Mouse (Mus musculus) brain, embryonic 14.5 days (tissue): Measurements from ENCODE around the gene Ccdc148.

ENCODE experiments used
- CTCF ChIP-seq: fragments of 200-500 bp; IDR thresholded peaks from 2 replicates; pipeline ENCODE4 v1.5.1; 2012; ENCODE audit warnings: inconsistent platforms, mild to moderate bottlenecking, moderate library complexity, borderline replicate concordance; ENCODE audit not compliant: insufficient read depth, insufficient read length; ENCODE audit errors: extremely low read depth
- POLR2A ChIP-seq: fragments of 200-500 bp; IDR thresholded peaks from 2 replicates; pipeline ENCODE4 v1.6.1; 2012; ENCODE audit warnings: mild to moderate bottlenecking, inconsistent platforms, borderline replicate concordance; ENCODE audit not compliant: poor library complexity, insufficient read depth, insufficient read length, severe bottlenecking; ENCODE audit errors: extremely low read depth

DNA sequence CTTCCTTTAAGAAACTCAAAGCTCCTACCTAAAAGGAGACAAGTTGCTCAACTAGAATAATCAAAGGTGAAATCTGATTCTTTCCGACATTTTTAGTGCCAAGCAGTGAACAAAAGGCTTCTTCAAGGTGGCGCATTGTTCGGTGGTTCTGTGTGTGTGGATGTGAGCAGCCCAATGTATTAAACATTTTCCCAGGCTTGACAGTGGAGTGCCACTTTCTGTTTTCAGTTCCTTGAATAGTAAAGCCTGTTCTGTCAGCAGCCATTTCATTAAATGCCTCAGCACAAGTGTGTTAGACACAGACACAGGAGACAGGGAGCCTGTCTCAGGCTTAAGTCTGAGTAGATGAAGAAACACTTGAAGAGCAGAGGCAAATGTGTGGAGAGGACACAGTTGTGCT lies 40.0 kb upstream of the Ccdc148 start:
- TF ChIP-seq CTCF (no peak), POLR2A (no peak)
